Mouse (Mus musculus): ENCODE results near the gene Otud4. TPM values are rescaled to one million over a fixed set of nuclear protein-coding genes. Genes with fewer than 3 reads are reported as not detected.

The Otud4 gene
- polyA plus RNA-seq, 1 experiment = 28.0 TPM

- Histone ChIP-seq H3K4me3 (replicated peaks; ENCODE audit: extremely low read depth, low read depth, low read length) (no peak overlapping the region), H3K4me1 (ENCODE audit: control insufficient read depth, insufficient read depth, low read length) (no peaks in the 10 kb centered on the region; the same call in 1 of the 2 replicates)
- DNase-seq = no peak
- no peak for TF ChIP-seq POLR2A (IDR thresholded peaks at IDR 0.05; ENCODE audit: borderline replicate concordance, extremely low read depth, low read depth, low read length)
- no peak for TF ChIP-seq CTCF (IDR thresholded peaks at IDR 0.05; ENCODE audit: insufficient read depth, low read length)
Measured at GRCm38 (mm10) chr8:79723308-79723707, 83.9 kb downstream of the Otud4 start.

- DNase-seq = no peak
- TF ChIP-seq POLR2A (IDR thresholded peaks at IDR 0.05; ENCODE audit: borderline replicate concordance, extremely low read depth, low read depth, low read length) (no peak), CTCF (IDR thresholded peaks at IDR 0.05; ENCODE audit: insufficient read depth, low read length) (no peak)
- no peaks in the 10 kb centered on the region; the same call in 1 of the 2 replicates for H3K4me1 ChIP-seq (ENCODE audit: control insufficient read depth, insufficient read depth, low read length)
- no peak overlapping the region for H3K4me3 ChIP-seq (replicated peaks; ENCODE audit: extremely low read depth, low read depth, low read length)
- 55% methylated on average over 3 of the region's 3 CpGs for WGBS
Measured at GRCm38 (mm10) chr8:79724589-79724988, 85.2 kb downstream of the Otud4 start.

Other genes with a start within 250 kb of the Otud4 start
- gene Smad1, start 240.1 kb upstream of the Otud4 start, polyA plus RNA-seq (2012; rRNA removed) = 35.0 and 46.0 TPM in 2 replicates
- 8.0 and 13.0 TPM in 2 replicates for gene Abce1, start 72.1 kb downstream of the Otud4 start, polyA plus RNA-seq (2012; rRNA removed)
- 0.72 and 1.4 TPM in 2 replicates for gene Anapc10, start 72.2 kb downstream of the Otud4 start, polyA plus RNA-seq (2012; rRNA removed)